Mouse (Mus musculus): ENCODE results near the gene P2ry14.
A peak's percentile ranks its signal among the peaks of the same experiment; 100 is the strongest.
"Not testable (repeated sequence)": the region's sequence is repeated elsewhere in the genome, so short reads cannot be mapped to it uniquely, and the experiment has no call there.

The P2ry14 gene

DNA sequence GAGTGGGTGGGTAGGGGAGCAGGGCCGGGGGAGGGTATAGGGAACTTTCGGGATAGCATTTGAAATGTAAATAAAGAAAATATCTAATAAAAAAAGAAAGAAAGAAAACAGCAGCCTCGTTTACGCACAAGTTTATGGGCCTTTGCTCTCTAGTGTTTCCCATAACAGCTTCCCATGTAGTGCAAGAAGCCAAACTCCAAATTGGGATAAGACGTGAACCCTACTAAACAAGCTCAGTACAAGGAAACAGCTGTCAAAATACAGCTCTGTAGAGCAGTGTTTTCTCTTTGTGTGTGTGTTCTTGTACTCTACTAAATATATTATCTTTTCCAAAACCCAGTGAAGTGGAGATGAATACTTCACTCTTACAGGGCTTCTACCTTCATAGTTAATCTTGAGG is 8.2 kb downstream of the P2ry14 start:
- no peak for DNase-seq (ENCODE audit: inconsistent ontology term)

DNA sequence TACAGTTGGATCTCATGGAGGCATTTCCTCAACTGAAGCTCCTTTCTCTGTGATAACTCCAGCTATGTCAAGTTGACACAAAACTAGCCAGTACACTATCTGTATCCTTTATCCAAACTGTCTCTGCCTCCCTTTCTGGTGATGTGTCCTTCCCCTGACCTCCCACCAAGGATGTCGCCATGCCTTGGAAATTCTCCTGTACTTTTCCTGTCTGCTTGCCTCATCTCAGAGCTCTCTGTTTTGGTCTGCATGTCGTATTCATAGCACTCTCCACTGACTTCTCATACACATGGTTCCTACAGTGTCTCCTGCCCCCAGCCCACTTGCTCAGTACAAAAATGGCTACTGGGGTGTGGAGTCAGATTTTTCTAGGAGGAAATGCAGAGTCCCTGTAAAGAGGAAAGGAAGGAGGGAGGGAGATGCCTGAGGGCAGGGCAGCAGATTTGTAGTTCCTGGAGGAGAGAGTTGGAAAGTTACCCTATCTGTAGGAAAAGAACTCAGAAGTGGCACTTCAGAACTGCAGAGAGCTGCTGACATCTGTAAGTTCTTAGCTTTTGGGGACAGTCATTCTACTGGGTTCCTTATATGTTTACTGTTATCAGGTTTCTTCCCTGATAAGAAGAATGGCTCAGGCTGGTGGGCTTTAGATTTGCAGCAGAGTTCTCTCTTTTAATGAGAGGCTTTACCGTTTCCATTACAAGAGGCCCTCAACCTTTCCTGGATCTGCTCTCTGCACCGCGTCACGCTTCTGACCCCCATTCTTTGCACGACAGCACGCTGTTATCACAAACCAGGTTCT is 11.7 kb downstream of the P2ry14 start:
- DNase-seq (ENCODE audit: inconsistent ontology term): no peak

DNA sequence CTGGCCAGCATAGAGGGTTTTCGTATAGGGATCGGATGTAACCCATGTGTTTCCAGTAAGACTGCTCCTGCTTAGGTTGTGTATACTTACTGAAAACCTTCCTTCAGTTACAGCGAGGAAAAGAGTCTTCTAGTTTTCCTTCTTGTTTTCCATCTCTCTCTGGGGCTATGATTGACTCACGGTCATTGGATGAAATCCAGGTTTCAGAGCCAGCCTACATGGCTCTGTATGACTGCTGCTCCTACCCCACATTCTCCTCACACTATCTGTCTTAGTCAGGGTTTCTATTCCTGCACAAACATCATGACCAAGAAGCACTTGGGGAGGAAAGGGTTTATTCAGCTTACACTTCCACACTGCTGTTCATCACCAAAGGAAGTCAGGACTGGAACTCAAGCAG is 12.5 kb downstream of the P2ry14 start:
- not testable (repeated sequence) for DNase-seq (ENCODE audit: inconsistent ontology term)

DNA sequence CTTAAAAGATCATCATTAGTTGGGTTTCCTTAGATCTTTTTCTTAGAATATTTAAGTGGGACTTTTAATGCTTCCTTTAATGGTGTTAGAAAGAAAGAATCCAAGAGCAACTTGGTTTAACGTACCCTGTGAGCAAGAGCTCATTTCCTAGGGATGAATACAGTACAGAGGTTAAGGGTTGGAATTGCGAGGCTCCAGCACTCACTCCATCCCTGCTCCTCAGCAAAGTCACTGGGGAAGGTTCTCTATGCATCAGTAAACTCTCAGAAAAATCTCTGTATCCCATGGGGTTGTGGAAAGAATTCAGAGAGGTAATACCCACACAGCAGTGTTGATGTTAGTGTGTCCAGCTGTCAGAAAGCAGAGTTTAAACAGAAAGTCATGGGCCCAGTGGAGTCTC is 13.3 kb downstream of the P2ry14 start:
- no peak for DNase-seq (ENCODE audit: inconsistent ontology term)

DNA sequence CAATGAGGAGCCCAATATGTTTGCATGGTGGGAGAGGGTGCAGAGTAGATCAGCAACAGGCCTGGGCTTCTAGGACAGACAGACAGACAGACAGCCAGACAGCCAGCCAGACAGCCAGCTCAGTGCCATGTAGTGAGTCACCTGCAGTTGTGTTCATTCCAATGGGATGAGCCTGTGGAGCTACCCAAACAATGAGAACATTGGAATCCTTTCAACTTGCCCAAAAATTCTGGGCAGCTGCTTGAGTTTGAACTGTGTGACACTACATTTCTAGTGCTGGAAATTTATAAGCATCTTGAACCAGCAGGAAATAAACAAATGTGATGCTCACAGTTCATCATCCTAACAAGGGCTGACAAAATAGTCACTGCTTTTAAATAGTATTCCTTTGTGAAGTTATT is 13.8 kb downstream of the P2ry14 start:
- peak; percentile 89 for DNase-seq (ENCODE audit: inconsistent ontology term)

DNA sequence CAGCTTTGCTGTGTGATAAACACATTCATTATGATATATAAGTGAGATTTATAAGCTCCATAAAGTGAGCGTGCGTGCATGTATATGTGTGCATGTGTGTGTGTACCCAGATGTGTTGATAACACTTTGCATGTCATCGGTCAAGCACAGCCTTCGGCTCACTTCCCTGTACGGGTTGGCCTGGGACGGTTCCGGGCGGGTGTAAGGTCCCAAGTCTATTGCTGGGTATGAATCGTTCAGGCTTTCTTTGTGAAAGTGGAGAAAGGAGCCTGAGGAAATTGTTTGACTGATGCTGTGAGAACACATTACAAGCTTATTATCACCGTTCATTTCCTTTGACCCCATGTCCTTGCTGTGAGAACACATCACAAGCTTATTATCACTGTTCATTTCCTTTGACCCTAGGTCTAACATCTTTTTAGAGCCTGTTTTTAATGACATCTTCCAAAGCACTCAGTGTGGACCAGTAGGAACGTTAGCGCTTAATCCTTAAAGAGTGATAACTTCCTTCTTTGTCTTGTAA is 14.4 kb downstream of the P2ry14 start:
- DNase-seq (ENCODE audit: inconsistent ontology term): peak; percentile 33

DNA sequence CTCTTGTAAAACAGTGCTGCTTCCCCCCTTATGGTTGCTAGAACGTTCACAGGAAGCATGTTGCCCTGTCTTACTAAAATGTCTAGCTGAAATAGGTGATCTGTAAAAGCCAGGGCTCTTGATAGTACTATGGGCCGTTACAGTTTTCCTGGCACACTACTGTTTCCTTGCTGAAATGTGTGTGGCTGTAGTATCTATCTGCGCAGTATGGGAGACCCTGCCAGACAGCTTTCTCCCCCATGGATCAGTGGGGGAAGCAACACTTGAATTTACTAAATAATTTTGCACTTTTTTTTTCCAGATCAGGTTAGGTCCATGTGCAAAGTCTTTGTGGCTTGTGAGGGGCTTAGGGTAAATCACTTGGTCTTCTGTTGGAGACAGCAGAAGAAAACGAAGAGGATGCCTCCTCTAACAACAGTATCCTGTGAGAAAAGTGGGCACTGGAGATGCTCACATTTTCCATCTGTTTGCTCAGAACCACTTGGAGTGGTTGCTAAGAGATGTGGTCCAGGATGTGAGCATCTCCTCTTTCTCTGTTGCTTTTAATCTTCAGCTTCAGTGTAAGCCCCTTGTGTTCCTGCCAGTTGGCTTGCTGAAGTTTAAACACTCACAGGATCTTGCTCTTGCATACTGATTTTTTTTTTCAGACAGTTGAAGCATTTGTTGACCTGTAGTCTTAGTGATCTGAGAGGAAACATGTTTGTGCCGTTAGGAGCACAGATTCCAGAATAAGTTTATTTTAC is 17.3 kb downstream of the P2ry14 start:
- DNase-seq (ENCODE audit: inconsistent ontology term): no peak

DNA sequence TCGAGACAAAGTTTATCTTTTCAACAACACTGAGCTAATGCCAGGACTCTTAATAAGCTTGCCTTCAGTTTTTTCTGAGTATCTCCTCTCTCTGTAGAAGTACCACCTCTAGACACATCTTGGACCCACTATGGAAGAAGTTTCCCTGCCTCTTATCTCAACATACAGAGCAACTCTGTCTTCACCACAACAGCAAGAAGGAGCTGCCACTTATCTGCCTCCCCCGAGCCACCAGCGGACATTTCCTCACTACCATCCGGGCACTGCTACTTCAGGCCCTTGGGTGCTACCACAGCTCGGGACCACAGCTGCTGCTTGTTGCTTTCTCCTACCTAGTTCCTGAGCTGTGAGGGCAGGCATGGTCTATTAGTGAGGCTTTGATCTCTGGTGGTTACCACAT is 20.2 kb downstream of the P2ry14 start:
- no peak for DNase-seq (ENCODE audit: inconsistent ontology term)

DNA sequence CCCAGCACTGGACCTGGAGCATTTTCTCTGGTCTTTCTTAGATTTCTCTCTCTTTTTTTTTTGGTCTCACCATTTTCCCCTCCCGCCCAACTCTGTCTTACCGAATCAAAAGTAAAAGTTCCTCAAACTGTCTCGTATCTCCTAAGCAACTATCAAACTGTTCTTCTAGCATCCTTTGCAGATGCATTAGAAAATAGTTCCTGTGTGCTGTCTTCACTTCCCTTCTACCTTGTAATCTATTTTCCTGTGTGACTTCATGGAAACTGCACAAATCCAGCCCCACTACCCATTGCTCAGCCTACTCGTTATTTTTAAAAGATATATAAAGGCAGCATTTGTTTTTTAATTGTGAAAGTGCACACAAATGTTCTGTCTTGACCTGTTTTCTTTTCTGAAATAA is 21.5 kb downstream of the P2ry14 start:
- no peak for DNase-seq (ENCODE audit: inconsistent ontology term)

DNA sequence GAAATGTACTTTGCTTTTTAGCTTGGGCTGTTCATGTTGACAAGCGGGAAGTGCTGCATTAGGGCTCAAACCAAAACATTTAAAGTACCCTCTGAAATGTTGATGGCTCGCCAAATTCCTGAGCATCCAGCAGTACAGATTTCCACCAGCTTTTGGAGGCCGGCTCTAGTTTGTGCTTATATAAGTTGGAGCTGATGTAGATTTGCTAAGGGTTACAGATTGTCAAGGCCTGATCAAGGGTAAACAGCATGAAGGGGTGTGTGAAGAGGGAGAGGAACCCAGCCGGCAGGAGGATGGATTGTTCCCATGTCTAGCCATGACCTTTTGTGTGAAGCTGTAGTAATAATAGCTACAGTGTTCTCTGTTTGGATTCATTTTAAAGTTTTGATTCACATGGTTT is 22.3 kb downstream of the P2ry14 start:
- peak; percentile 29 for DNase-seq (ENCODE audit: inconsistent ontology term)

DNA sequence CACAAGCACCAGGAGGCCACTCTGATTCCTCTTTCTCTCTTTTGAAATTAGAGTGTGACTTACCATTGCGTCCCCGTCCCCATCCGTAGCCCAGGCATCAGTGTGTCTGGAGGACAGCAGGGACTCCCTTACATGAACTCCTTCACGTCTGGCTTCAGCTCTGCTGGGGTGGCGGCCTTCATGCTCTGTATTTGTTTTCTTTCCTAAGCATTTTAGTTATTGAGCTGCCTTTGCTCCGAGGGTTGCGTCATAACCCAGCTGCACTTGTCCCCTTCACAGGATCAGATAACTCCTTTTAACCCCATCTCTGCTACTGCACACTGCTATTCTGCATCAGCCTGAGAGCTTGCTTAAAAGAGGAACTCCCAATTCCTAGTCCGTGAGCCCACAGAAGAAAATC is 23.0 kb downstream of the P2ry14 start:
- no peak for DNase-seq (ENCODE audit: inconsistent ontology term)

DNA sequence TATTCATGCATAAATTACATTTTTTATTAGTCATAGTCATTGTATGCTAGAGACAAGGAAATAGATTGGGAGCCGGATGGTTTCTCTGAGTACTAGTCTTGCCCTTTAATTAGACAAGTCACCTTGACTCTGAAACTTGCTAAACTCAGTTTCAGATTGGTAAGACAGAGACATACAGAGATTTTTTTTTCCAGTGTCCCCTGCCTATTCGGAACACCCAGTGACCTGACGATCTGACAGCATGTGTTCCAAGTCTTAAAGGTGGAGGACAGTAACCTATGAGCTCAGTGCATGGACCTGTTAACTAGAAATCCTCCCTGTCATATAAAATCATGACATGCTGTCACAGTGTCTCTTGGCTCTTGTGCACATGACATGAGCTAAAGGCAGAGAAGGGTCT is 23.9 kb downstream of the P2ry14 start:
- no peak for DNase-seq (ENCODE audit: inconsistent ontology term)

DNA sequence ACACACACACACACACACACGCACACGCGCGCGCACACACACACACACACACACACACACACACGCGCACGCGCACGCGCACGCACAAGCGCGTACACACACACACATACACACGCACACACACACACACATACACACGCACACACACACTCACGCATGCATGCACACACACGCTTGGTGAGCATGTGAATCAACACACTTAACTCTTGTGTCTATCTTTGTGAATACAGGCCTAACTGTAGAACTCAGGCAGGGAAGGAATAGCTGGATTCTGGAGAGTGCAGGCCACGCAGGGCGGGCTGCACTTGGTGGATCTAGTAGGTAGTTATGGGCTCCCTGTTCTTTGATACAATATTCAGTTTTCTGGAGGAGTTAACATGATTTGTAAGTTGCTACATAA is 24.7 kb downstream of the P2ry14 start:
- DNase-seq (ENCODE audit: inconsistent ontology term): no peak

DNA sequence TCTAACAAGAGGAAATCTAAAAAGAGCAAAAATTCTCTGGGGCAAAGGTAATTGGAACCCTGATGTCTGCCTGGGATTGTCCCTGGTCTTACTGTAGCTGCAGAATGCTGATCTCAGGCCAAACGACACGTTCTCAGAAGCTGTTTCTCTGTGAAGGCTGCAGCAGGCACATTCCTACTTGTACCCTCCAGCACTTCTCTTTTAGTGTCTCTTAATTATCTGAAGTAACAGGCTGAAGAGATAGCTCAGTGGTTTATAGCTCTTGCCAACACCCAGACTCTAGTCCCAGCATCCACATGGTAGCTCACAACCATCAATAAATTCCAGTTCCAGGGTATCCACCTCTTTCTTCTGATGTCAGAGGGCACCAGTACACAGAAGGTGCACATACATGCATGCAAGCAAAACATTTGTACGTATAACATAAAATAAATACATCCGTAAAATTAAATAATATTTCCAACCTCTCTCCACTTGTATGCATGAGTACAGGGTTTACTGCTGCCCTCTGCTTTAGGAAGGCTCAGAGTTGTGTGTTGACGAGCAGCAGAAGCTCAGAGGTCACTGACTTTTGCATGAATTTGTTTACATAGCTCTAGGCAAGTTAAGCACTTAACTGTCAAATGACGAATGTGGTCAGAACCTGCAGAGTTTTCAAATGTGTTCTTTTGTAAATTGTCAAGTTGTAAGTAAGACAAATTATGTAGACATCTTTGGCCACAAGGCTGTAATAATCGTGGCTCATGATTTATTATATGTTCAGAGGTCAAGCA is 27.4 kb downstream of the P2ry14 start:
- peak; percentile 27 for DNase-seq (ENCODE audit: inconsistent ontology term)

DNA sequence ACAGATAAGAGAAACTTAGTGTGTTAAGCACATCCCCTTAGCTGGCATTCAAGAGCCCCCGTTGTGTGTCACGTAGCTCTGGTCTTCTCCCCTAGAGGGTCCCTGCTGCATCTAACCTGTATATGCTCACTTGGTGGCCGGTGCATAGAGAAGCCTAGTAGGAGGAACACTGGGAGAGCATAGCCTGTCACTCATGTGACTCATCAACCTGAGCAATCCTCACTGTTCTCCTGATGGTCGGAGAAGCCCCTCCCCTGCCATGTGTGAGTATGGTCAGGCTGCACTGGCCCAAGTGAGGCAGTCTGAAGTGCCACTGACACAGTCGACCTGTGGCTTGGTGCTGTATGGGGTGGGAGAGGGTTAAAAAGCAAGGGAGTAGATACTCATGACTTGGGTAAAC is 28.4 kb downstream of the P2ry14 start:
- DNase-seq (ENCODE audit: inconsistent ontology term): no peak

DNA sequence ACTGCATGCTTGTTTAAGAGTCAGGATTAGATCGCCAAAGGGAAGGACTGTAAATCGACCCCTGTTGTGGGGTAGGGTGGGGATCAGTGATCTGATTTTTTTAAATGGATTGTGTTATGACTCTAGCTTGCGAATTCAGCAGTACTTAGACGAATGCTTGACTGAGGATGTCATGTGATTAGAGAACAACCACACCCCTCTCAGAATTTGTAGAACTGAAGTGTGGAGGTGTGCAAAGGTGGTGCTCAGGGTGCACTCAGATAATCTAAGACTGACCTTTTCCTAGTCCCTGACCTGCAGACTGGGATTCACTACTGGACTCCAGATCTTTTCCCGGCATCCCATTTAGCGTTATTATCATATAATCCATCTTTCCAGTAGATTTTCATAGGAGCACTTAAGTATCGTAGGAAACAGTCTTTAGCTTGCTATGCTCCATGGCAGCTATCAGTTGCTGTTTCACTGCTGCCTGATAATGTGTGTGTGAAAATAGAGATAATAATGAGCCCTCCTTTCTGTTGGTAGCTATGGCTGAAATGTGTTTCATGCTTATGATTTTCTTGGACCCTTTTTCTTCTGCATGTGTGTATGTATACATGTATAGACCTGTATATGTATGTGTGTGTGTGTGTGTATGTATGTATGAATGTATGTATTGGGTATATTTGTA is 31.5 kb downstream of the P2ry14 start:
- no peak for DNase-seq (ENCODE audit: inconsistent ontology term)

DNA sequence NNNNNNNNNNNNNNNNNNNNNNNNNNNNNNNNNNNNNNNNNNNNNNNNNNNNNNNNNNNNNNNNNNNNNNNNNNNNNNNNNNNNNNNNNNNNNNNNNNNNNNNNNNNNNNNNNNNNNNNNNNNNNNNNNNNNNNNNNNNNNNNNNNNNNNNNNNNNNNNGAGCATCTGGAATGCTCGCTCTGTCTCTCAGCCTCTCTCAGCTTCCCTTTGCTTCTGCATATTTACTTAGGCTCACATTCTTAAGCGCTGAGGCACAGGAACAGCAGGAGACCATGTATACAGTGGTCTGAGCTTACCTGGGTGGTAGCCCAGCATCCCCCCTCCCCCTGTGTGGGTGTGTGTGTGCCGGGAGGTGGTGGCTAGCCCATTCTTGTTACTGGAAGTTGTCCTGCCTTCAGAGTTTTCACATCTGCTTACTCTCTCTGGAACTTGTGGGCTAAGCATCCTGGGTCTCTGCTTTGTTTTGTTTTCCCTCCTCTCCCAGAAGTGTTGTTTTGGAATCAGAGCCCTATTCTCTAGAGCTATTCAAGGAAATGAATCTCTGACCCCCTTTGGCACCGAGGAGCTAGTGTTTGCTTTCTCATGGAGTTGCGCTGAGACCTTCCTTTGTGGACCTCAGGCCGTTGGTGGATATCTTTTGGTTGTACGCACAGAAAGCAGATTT is 32.2 kb downstream of the P2ry14 start:
- DNase-seq (ENCODE audit: inconsistent ontology term): peak; percentile 72

DNA sequence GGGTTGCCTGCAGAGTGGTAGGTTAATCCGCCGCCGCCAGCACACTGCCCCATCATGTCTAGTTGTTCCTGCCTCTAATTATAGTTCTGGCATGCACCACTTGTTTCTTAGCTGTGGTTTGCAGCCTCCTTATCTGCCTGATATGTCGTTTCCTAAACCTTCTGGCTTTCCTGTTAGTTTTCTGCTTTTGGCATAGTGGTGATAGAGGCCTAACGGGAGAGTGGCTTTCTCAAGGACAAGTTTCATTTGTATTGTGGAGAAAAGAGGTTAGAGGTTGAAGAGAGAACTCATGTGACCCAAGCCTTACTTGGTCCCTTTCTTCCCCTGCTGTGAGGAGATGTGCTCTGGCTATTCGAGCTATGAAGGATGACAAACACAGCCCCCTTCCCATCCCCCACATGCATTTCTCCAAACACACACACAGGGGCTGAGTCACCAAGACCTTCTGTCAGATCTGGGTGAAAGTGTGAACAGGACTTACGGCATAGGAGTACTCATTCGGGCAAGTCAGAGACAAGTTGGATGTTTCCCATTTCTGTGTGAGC is 39.4 kb downstream of the P2ry14 start:
- DNase-seq (ENCODE audit: inconsistent ontology term): peak; percentile 66

DNA sequence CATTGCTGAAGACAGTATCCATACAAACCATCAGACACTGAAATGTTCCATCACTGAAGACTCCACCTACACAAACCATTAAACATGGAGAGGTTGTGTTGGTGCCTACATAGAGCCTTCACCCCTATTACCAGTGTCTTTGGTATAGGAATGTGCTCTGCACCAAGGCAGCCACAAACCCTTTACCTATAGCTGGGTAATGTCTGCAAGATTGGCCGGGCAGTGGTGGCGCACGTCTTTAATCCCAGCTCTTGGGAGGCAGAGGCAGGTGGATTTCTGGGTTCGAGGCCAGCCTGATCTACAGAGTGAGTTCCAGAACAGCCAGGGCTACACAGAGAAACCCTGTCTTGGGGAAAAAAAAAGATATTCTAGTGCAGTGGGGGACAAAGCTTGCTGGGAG is 40.1 kb downstream of the P2ry14 start:
- DNase-seq (ENCODE audit: inconsistent ontology term): not testable (repeated sequence)

DNA sequence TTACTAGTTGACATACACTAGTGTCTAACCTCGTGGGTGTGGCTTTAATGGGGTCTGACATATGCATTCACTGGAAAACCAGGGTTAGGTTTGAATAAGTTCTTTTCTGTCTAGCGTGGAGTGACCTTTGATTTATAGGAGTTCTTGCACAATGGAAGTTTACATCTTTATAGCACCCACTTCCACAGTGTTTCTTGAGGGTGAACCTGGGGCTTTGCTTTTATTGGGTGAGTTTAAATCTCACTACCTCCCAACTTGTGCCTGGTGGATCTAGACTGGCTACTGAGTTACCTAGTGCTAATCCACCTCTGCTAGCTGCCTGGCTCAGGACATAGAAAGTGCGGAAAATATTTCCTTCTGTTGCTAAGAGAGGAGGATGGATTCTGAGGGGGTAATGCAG is 41.5 kb downstream of the P2ry14 start:
- no peak for DNase-seq (ENCODE audit: inconsistent ontology term)

DNA sequence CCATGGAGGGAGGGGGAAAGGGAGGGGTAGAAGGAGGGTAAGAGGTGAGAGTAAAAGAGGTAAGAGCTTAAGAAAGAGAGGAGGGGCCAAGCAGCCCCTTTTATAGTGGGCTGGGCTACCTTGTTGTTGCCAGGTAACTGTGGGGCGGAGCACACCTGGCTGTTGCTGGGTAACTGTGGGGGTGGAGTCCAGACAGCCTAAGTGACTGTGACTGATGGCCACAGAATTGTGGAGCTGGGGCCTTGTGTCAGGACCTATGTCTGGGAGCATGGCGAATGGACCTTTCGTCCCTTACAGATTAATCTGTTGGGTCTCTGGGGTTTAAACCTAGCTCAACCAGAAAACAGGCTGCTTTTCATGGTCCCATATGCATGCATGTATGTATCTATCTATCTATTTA is 43.6 kb downstream of the P2ry14 start:
- DNase-seq (ENCODE audit: inconsistent ontology term): not testable (repeated sequence)
